11 mouse cellular contexts compared by ENCODE assay signal in genomic region chr6:124767536-124767919, GRCm38 (mm10). TPM values are rescaled to one million over a fixed set of nuclear protein-coding genes. Genes with fewer than 3 reads are reported as not detected.
DNase-seq lines count a peak whose midpoint lies in the region; ATAC-seq and TF ChIP-seq lines count a peak whose summit lies in the region.
"Had no signal": no experiment of that assay in that cellular context is flagged by ENCODE, and none has a peak within 500 bp of the region (broad histone marks: within the 10 kb centered on the region; RNA-seq: fewer than 3 reads in every experiment).

No protein-coding gene starts in this region.

- peaks cover 6% of the 10 kb centered on the region for H3K4me1 ChIP-seq in embryonic fibroblast, embryonic 13.5 days (ENCODE audit: control insufficient read depth, insufficient read depth, low read length)
- peaks cover 17% of the 10 kb centered on the region for H3K4me1 ChIP-seq in intestine, embryonic 16.5 days (ENCODE audit: control insufficient read depth, insufficient read depth, low read length)
- peaks cover 9% of the 10 kb centered on the region for H3K4me1 ChIP-seq in neural tube, embryonic 14.5 days (ENCODE audit: control insufficient read depth, insufficient read depth, low read length)

- no peak for ATAC-seq in intestine, embryonic 16.5 days
- ATAC-seq in neural tube, embryonic 14.5 days (ENCODE audit: low read depth), result no peak

- no peak for TF ChIP-seq POLR2A in embryonic fibroblast, embryonic 13.5 days (IDR thresholded peaks at IDR 0.05; ENCODE audit: low read depth, low read length)

- no peaks in the 10 kb centered on the region for H3K36me3 ChIP-seq in intestine, embryonic 16.5 days (ENCODE audit: control insufficient read depth, insufficient read depth, low read length)
- H3K36me3 ChIP-seq in neural tube, embryonic 14.5 days (ENCODE audit: control insufficient read depth, insufficient read depth, low read length), result no peaks in the 10 kb centered on the region

- DNase-seq in layer of hippocampus, adult 2 months (ENCODE audit: low spot score in 2 of 2), result no peak
- no peak for DNase-seq in layer of hippocampus, adult 9-11 months
- no peak for DNase-seq in yolk sac, embryonic 10.5 days (ENCODE audit: low spot score)
- DNase-seq in lung, postnatal 4 days, result no peak
- DNase-seq: adrenal gland, postnatal 25 days; lung, postnatal 36 days had no signal

- WGBS in intestine, embryonic 16.5 days, result 58% methylated on average over 4 of the region's 4 CpGs
- 50% methylated on average over 4 of the region's 4 CpGs for WGBS in neural tube, embryonic 14.5 days

- peak overlapping the region; percentile 88 for H3K4me3 ChIP-seq in layer of hippocampus, adult 2 months
- H3K4me3 ChIP-seq in embryonic fibroblast, embryonic 13.5 days (ENCODE audit: insufficient read depth, low read length), result peak overlapping the region; percentile 93; the same call in 1 of the 2 replicates
- H3K4me3 ChIP-seq in intestine, embryonic 16.5 days (ENCODE audit: low read length), result no peak overlapping the region
- peak overlapping the region; percentile 47; the same call in 1 of the 2 replicates for H3K4me3 ChIP-seq in neural tube, embryonic 14.5 days (ENCODE audit: low read depth, low read length)

- no peak for TF ChIP-seq CTCF in layer of hippocampus, adult 2 months (conservative IDR thresholded peaks at IDR 0.05)
- no peak for TF ChIP-seq CTCF in embryonic fibroblast, embryonic 13.5 days (IDR thresholded peaks at IDR 0.05; ENCODE audit: borderline replicate concordance, insufficient read depth, low read length)

- 0 out of 2 replicates have a peak overlapping the region, but pooled peaks have one; percentile 82 for H3K4me2 ChIP-seq in intestine, embryonic 16.5 days (ENCODE audit: low read depth, low read length)
- H3K4me2 ChIP-seq in neural tube, embryonic 14.5 days (ENCODE audit: low read depth, low read length), result peak overlapping the region; percentile 71; the same call in 1 of the 2 replicates

- no peaks in the 10 kb centered on the region for H3K9me3 ChIP-seq in intestine, embryonic 16.5 days (ENCODE audit: control insufficient read depth, low read length)
- H3K9me3 ChIP-seq in neural tube, embryonic 14.5 days (ENCODE audit: control insufficient read depth, low read length), result no peaks in the 10 kb centered on the region

- H3K27me3 ChIP-seq in intestine, embryonic 16.5 days (replicated peaks; ENCODE audit: control insufficient read depth, insufficient read depth, low read length), result peaks cover 5% of the 10 kb centered on the region
- H3K27me3 ChIP-seq in neural tube, embryonic 14.5 days (ENCODE audit: control insufficient read depth, insufficient read depth, low read length), result no peaks in the 10 kb centered on the region; the same call in 1 of the 2 replicates

- H3K27ac ChIP-seq in layer of hippocampus, adult 2 months, result peak overlapping the region; percentile 98
- H3K27ac ChIP-seq in embryonic fibroblast, embryonic 13.5 days (ENCODE audit: insufficient read depth, low read length), result no peak overlapping the region
- no peak overlapping the region for H3K27ac ChIP-seq in intestine, embryonic 16.5 days (ENCODE audit: low read length)
- no peak overlapping the region for H3K27ac ChIP-seq in neural tube, embryonic 14.5 days (ENCODE audit: low read depth, low read length)

- H3K9ac ChIP-seq in intestine, embryonic 16.5 days (ENCODE audit: low read depth, low read length), result no peak overlapping the region
- no peak overlapping the region for H3K9ac ChIP-seq in neural tube, embryonic 14.5 days (replicated peaks; ENCODE audit: low read depth, low read length)

RNA-seq across cellular contexts. Expression of gene Eno2, which starts 1.9 kb away (rescaled TPM):
- 1,000 to 10,000 TPM in 1 of 2 experiments, 100 to 1,000 TPM in 1; 981 to 1,025 TPM for total RNA-seq in layer of hippocampus, adult 2 months (2021)
- 17.5 and 24.1 TPM in 2 replicates for polyA plus RNA-seq in embryonic fibroblast, embryonic 13.5 days (2011; ENCODE audit: insufficient read length, low read depth, missing spikeins)
- polyA plus RNA-seq in intestine, embryonic 16.5 days (2015; fragmentation: Nextera tagmentation; extraction: Ambion mirVana), result 7.1 and 7.9 TPM in 2 replicates
- polyA plus RNA-seq in neural tube, embryonic 14.5 days (2014; fragmentation: Nextera tagmentation; extraction: Ambion mirVana), result 154 and 205 TPM in 2 replicates

RNA-seq across cellular contexts. Expression of gene Atn1, which starts 11.2 kb away (rescaled TPM):
- 100 to 1,000 TPM; 159 to 164 TPM for total RNA-seq in layer of hippocampus, adult 2 months (2021)
- polyA plus RNA-seq in embryonic fibroblast, embryonic 13.5 days (2011; ENCODE audit: insufficient read length, low read depth, missing spikeins), result 75.9 and 77.3 TPM in 2 replicates
- 8.3 and 8.8 TPM in 2 replicates for polyA plus RNA-seq in intestine, embryonic 16.5 days (2015; fragmentation: Nextera tagmentation; extraction: Ambion mirVana)
- polyA plus RNA-seq in neural tube, embryonic 14.5 days (2014; fragmentation: Nextera tagmentation; extraction: Ambion mirVana), result 21.5 and 27.5 TPM in 2 replicates

RNA-seq across cellular contexts. Expression of gene Gm45234, which starts 11.7 kb away (rescaled TPM):
- not detected for total RNA-seq in layer of hippocampus, adult 2 months (2021)
- 0.58 and 0.63 TPM in 2 replicates for polyA plus RNA-seq in embryonic fibroblast, embryonic 13.5 days (2011; ENCODE audit: insufficient read length, low read depth, missing spikeins)
- polyA plus RNA-seq in intestine, embryonic 16.5 days (2015; fragmentation: Nextera tagmentation; extraction: Ambion mirVana), result not detected in 2 replicates
- not detected in 2 replicates for polyA plus RNA-seq in neural tube, embryonic 14.5 days (2014; fragmentation: Nextera tagmentation; extraction: Ambion mirVana)
- total RNA-seq: adrenal gland, postnatal 25 days; gastrocnemius, adult 18-20 months had no signal
- polyA plus RNA-seq: intestine, embryonic 14.5 days had no signal

RNA-seq across cellular contexts. Expression of gene Lrrc23, which starts 12.0 kb away (rescaled TPM):
- total RNA-seq in layer of hippocampus, adult 2 months (2021), result 1 to 10 TPM; 1.4 to 1.6 TPM
- not detected in 2 replicates for polyA plus RNA-seq in embryonic fibroblast, embryonic 13.5 days (2011; ENCODE audit: insufficient read length, low read depth, missing spikeins)
- polyA plus RNA-seq in intestine, embryonic 16.5 days (2015; fragmentation: Nextera tagmentation; extraction: Ambion mirVana), result 0.18 and 0.26 TPM in 2 replicates
- polyA plus RNA-seq in neural tube, embryonic 14.5 days (2014; fragmentation: Nextera tagmentation; extraction: Ambion mirVana), result 0.67 and 0.92 TPM in 2 replicates

RNA-seq across cellular contexts. Expression of gene Grcc10, which starts 26.4 kb away (rescaled TPM):
- 100 to 1,000 TPM; 295 to 339 TPM for total RNA-seq in layer of hippocampus, adult 2 months (2021)
- polyA plus RNA-seq in embryonic fibroblast, embryonic 13.5 days (2011; ENCODE audit: insufficient read length, low read depth, missing spikeins), result 149 and 157 TPM in 2 replicates
- polyA plus RNA-seq in intestine, embryonic 16.5 days (2015; fragmentation: Nextera tagmentation; extraction: Ambion mirVana), result 309 and 334 TPM in 2 replicates
- polyA plus RNA-seq in neural tube, embryonic 14.5 days (2014; fragmentation: Nextera tagmentation; extraction: Ambion mirVana), result 634 and 689 TPM in 2 replicates
